Mouse (Mus musculus) Patski (cell line): ENCODE data around the gene Sfxn3. TPM values are rescaled to one million over a fixed set of nuclear protein-coding genes. Genes with fewer than 3 reads are reported as not detected.
"Not testable (repeated sequence)": the region's sequence is repeated elsewhere in the genome, so short reads cannot be mapped to it uniquely, and the experiment has no call there.

Experiments
- ATAC-seq: fragments of 100-300 bp; one replicate; pipeline ENCODE4 v1.8.0; 2021
- CTCF ChIA-PET: fragments of 350-600 bp; sonication (Branson Sonifier 250); formaldehyde crosslinking; loops from one replicate; lab custom pipeline; 2022; ENCODE audit warnings: inconsistent platforms; lab: Charles Lee
- POLR2A ChIA-PET: fragments of 350-600 bp; sonication (Branson Sonifier 250); formaldehyde crosslinking; loops from one replicate; lab custom pipeline; 2022; ENCODE audit warnings: antibody characterized with exemption, inconsistent platforms; lab: Charles Lee
- DNase-seq: peaks from one replicate; pipeline ENCODE4 v3.0.0-alpha.2; 2011; ENCODE audit warnings: low read depth, low spot score
- H3K27me3 ChIP-seq: fragments of 371-371 bp; one replicate; pipeline ENCODE4 v1.5.1; 2021
- CTCF ChIP-seq: fragments of 100-300 bp; IDR thresholded peaks from one replicate; pipeline ENCODE4 v1.5.1; 2021
- in situ Hi-C: fragments of 300-500 bp; cut with MboI; formaldehyde crosslinking; loops from 3 replicates; pipeline ENCODE4 v1.11.1; 2018; ENCODE audit warnings: low pct_unique_long_range_greater_than_20kb, mixed read lengths
- polyA plus RNA-seq: library from polyadenylated mRNA; unstranded; gene quantifications from one replicate; pipeline ENCODE4 v1.2.3, GENCODE M21; 2021

The Sfxn3 gene
- polyA plus RNA-seq, 1 experiment from 2014 or later = 77.1 TPM

DNA sequence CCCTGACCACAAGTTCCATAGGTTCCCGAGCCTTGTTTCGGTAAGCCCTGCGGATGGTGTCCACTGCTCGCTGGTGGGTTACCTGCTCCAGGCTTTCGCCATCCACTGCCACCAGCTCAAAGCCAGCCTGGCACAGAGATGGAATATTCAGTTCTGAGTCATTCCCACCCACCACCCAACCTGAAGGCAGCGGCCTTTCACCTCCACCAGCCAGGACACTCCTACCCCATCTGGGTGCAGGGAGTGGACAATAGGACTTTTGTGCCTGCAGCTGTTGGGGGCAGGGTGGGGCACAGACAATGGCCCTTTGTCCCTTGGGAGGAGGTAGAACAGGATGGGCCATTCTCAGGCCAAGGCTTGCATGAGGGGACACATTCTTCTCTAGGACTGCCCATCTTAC lies 19.5 kb upstream of the Sfxn3 start:
- TF ChIP-seq CTCF = no peak
- DNase-seq (no peak), ATAC-seq (no peak)
- ChIA-PET POLR2A (interaction anchor here (1.0 to 2.3 kb wide), 3 partner anchors 10 to 18 kb away, joined by 4 to 11 read pairs (median 6); partner anchors contain the start of gene Lzts2), CTCF (interaction anchor here (6.9 kb wide), 1 partner anchor 16 kb away, joined by 188 read pairs; the partner anchor contains the start of genes Lzts2, Mrpl43 and Twnk)
- in situ Hi-C loops = no loop called here
- no peaks in the 10 kb centered on the region for H3K27me3 ChIP-seq

- ChIA-PET POLR2A (interaction anchor here (1.0 to 2.4 kb wide), 4 partner anchors 8 to 15 kb away, joined by 4 to 11 read pairs (median 8); partner anchors contain the start of gene Lzts2), CTCF (interaction anchor here (6.9 kb wide), 1 partner anchor 17 kb away, joined by 188 read pairs; the partner anchor contains the start of genes Lzts2, Mrpl43 and Twnk)
- H3K27me3 ChIP-seq = no peaks in the 10 kb centered on the region
- in situ Hi-C loops = no loop called here
- no peak for ATAC-seq
- DNase-seq = no peak
- TF ChIP-seq CTCF = no peak
These were observed 18.6 kb upstream of the Sfxn3 start for GRCm38 (mm10) chr19:45028746-45029145.

DNA sequence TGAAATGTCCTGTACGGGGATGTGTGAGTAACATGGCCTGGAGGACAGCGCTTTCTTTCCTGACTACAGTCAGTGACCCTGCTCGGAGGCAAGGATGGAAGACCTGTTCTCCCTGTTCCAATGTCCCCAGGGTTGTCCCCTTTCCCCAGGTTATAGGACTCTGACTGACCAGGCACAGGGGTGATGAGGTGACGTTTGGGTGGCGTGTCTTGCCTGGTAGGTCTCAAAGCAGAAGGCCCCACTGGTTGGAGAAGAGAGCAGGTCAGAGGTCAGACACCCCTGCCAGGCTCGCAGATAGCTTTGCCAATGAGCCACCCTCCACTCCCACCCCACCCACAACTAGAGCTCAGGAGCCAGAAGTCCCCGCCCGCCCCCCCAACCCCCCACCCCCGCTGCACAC lies 17.7 kb upstream of the Sfxn3 start:
- H3K27me3 ChIP-seq = no peaks in the 10 kb centered on the region
- ATAC-seq (no peak), DNase-seq (no peak)
- in situ Hi-C loops = no loop called here
- no peak for TF ChIP-seq CTCF
- ChIA-PET CTCF (interaction anchor here (1.0 to 6.9 kb wide), 7 partner anchors 9 to 49 kb away, joined by 5 to 188 read pairs (median 13); partner anchors contain the start of genes Kazald1, Lzts2, Mrpl43 and Pdzd7), POLR2A (interaction anchor here (1.4 to 2.9 kb wide), 3 partner anchors 8 to 20 kb away, joined by 3 to 31 read pairs (median 9); partner anchors contain the start of gene Lzts2)

DNA sequence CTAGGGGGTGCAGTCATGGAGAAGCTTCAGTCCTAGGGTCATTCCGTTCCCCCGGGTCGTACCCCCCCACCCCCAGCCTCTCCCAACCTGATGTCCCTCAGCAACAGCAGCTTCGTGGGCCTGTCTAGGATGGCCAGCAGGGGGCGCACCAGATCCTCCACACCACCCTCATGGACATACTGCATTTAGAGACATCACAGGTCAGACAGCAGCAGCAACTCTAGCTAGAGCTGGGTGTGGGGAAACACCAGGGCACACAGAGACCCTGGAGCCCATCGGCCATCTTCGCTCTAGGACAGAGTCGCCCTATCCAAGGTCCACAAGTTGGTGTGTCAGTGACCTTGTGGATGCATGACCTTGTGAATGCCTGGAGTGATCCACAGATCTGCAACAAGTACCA lies 17.2 kb upstream of the Sfxn3 start:
- in situ Hi-C loops = loop anchor here (10.0 kb wide), 1 partner anchor 445 kb away; no protein-coding TSS in a partner anchor
- CTCF ChIA-PET = interaction anchor here (1.0 to 6.9 kb wide), 10 partner anchors 8 to 49 kb away, joined by 3 to 188 read pairs (median 12); partner anchors contain the start of genes Kazald1, Lzts2, Mrpl43 and Pdzd7
- no peak for ATAC-seq

GRCm38 (mm10) chr19:45030746-45031693 lies 16.3 kb upstream of the Sfxn3 start:
- ChIA-PET CTCF (interaction anchor here (0.7 to 6.9 kb wide), 17 partner anchors 10 to 449 kb away, joined by 3 to 188 read pairs (median 7); partner anchors contain the start of genes Kazald1, Lzts2, Mrpl43 and Pdzd7), POLR2A (interaction anchor here (0.9 to 2.9 kb wide), 6 partner anchors 10 to 28 kb away, joined by 3 to 31 read pairs (median 3); partner anchors contain the start of gene Lzts2)
- ATAC-seq (no peak), DNase-seq (no peak)
- H3K27me3 ChIP-seq = no peaks in the 10 kb centered on the region
- TF ChIP-seq CTCF = no peak
- in situ Hi-C loops = loop anchor here (10.0 kb wide), 1 partner anchor 446 kb away; no protein-coding TSS in a partner anchor

More for the DNA sequence above, 17.2 kb upstream of the Sfxn3 start:
- DNase-seq = no peak
- POLR2A ChIA-PET = interaction anchor here (1.4 to 2.9 kb wide), 3 partner anchors 9 to 20 kb away, joined by 3 to 31 read pairs (median 9); partner anchors contain the start of gene Lzts2
- no peak for TF ChIP-seq CTCF
- H3K27me3 ChIP-seq = no peaks in the 10 kb centered on the region

- ChIA-PET POLR2A (interaction anchor here (0.9 to 2.9 kb wide), 3 partner anchors 15 to 19 kb away, joined by 3 to 31 read pairs (median 3); partner anchors contain the start of gene Lzts2), CTCF (interaction anchor here (0.9 to 6.9 kb wide), 13 partner anchors 11 to 450 kb away, joined by 3 to 188 read pairs (median 10); partner anchors contain the start of genes Kazald1, Lzts2, Mrpl43 and Pdzd7)
- ATAC-seq = no peak
- no peak for DNase-seq
- TF ChIP-seq CTCF = no peak
- in situ Hi-C loops = loop anchor here (10.0 kb wide), 1 partner anchor 447 kb away; no protein-coding TSS in a partner anchor
- H3K27me3 ChIP-seq = no peaks in the 10 kb centered on the region
These were observed 15.5 kb upstream of the Sfxn3 start for GRCm38 (mm10) chr19:45031780-45032179.

- H3K27me3 ChIP-seq = no peaks in the 10 kb centered on the region
- ChIA-PET POLR2A (no interaction called here), CTCF (interaction anchor here (1.2 to 6.9 kb wide), 8 partner anchors 9 to 136 kb away, joined by 3 to 188 read pairs (median 12); partner anchors contain the start of genes Kazald1, Lzts2, Mrpl43 and Pdzd7)
- in situ Hi-C loops = loop anchor here (10.0 kb wide), 1 partner anchor 448 kb away; no protein-coding TSS in a partner anchor
- DNase-seq (no peak), ATAC-seq (no peak)
- TF ChIP-seq CTCF = no peak
These were observed 14.6 kb upstream of the Sfxn3 start for GRCm38 (mm10) chr19:45032570-45033332.

DNA sequence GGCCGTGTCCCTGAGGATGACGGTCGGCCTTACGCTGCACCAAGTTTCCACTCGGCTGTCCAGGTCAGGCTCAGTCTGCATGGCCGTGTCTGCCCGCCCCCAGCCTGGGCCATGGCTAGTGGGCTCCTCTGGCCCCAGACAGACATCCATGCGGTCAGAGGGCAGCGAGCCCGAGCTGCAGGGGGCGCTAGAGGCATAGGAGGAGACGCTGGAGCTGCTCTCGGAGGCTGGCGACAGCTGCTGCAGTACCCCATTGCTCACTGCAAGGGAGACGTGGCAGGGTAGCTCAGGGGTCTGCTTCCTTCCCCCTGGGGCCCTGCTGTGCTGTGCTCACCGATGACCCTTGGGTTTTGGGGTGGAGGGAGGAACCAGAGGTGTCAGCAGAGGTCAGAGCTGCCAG lies 10.4 kb upstream of the Sfxn3 start:
- peaks cover 10% of the 10 kb centered on the region for H3K27me3 ChIP-seq
- in situ Hi-C loops = loop anchor here (10.0 kb wide), 1 partner anchor 452 kb away; no protein-coding TSS in a partner anchor
- POLR2A ChIA-PET = interaction anchor here (1.4 kb wide), 2 partner anchors 11 to 18 kb away, joined by 3 read pairs; partner anchors contain the start of gene Sfxn3
- ATAC-seq (no peak), DNase-seq (no peak)
- CTCF ChIA-PET = interaction anchor here (0.8 to 1.1 kb wide), 5 partner anchors 10 to 40 kb away, joined by 3 read pairs; partner anchors contain the start of gene Sfxn3
- no peak for TF ChIP-seq CTCF

GRCm38 (mm10) chr19:45038198-45038597 lies 9.1 kb upstream of the Sfxn3 start:
- CTCF ChIA-PET = interaction anchor here (1.3 to 1.6 kb wide), 2 partner anchors 8 to 18 kb away, joined by 3 to 5 read pairs; no protein-coding TSS in a partner anchor
- in situ Hi-C loops = loop anchor here (10.0 kb wide), 1 partner anchor 453 kb away; no protein-coding TSS in a partner anchor
- POLR2A ChIA-PET = interaction anchor here (1.4 kb wide), 1 partner anchor 9 kb away, joined by 3 read pairs; the partner anchor contains the start of gene Sfxn3
- not testable (repeated sequence) for DNase-seq, ATAC-seq
- H3K27me3 ChIP-seq = peaks cover 10% of the 10 kb centered on the region
